Mouse (Mus musculus): ENCODE measurements at regions not wholly inside any gene's neighbourhood (a gene's known extent, or its start where the extent isn't known, plus 50 kb on each side); places are given as distances from the start of the nearest gene placed in this dataset.

DNA sequence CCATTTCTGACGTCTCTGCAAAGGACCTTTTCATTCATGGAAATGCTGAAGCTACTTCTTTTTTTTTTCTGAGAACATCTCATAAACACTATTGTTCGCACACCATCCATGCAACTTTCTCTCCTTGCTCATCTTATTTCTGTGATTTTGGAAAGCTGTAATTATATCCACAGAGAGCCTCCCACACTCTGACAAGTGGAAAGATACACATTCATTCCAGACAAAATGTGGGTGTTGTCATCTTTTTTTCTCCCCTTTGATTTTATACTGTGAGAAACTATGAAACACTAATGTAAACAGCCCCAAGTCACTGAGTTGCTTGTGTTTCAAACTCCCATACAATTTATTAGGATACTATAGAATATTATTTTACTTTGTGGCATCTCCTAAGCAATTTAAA lies 129.6 kb upstream of the Galnt5 start:
- H3K9ac ChIP-seq (replicated peaks; ENCODE audit: low read depth, low read length), result no peak overlapping the region
- ATAC-seq (ENCODE audit: insufficient read depth, low read depth) (no peak), DNase-seq (ENCODE audit: low spot score) (no peak)
- no peak overlapping the region for H3K4me3 ChIP-seq (ENCODE audit: low read depth, low read length)
- H3K4me2 ChIP-seq (ENCODE audit: low read depth, low read length), result no peak overlapping the region
- no peak for TF ChIP-seq EP300 (IDR thresholded peaks at IDR 0.05; ENCODE audit: low read depth)
- no peak for TF ChIP-seq CTCF (IDR thresholded peaks at IDR 0.05; ENCODE audit: low read depth)
- no peak overlapping the region for H3K27ac ChIP-seq (ENCODE audit: low read depth)
- H3K9me3 ChIP-seq (replicated peaks; ENCODE audit: control insufficient read depth, low read length), result no peaks in the 10 kb centered on the region
- no peaks in the 10 kb centered on the region for H3K4me1 ChIP-seq (ENCODE audit: control insufficient read depth, insufficient read depth)
- WGBS, result 75% methylated on average over 2 of the region's 2 CpGs
- H3K27me3 ChIP-seq (ENCODE audit: control insufficient read depth, insufficient read depth, low read length), result no peaks in the 10 kb centered on the region
- H3K36me3 ChIP-seq (replicated peaks; ENCODE audit: control insufficient read depth, insufficient read depth, low read length), result no peaks in the 10 kb centered on the region

DNA sequence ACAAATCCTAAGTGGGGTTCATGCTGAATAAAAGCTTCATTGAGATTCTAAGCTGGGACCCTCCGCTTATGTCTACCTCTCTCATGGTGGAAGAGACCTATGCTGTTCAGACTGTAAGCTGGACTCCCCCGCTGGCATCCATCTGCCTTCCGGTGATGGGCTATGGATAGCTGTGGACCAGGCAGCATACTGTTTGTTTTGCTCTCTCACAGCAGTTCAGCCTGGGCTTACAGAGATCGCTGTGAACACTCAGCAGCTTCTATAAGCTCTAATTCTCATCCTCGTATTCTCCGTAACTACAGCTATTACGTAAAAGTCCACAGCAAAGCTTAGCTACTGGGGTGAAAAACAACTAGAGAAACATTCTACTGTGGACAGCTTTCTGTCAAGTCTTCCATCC lies 97.5 kb upstream of the Galnt5 start:
- H3K36me3 ChIP-seq (replicated peaks; ENCODE audit: control insufficient read depth, insufficient read depth, low read length), result no peaks in the 10 kb centered on the region

DNA sequence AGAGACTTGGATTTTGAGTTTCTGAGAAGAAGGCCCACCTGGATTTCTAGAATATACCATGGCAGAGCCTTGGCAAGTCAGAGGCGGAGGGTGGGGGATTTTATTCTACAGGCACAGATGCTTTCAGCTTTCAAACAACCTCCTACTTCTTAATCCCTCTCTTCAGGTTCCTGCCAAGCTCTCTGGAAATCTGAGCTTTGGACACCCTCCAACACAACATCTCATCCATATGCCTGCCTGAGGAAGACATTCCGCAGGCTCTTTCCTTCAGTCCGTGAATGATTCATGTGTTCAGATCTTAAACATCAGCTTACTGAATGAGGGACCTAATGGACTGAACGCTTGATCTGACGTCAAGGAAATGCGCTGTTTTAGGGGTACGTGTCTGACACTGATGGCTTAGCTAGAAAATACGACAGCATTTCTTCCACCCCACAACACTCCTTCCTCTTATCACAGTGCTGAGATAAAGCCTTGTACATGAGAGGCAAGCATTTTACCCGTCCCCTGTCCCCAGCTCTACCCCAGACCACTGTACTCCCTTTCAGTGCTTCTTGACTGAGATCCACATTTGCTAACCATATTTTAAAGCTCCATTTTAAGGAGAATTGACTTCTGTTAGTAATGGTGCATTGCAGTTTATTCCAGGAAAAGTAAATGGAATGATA lies 97.0 kb upstream of the Galnt5 start:
- no peak overlapping the region for H3K4me2 ChIP-seq (ENCODE audit: low read depth, low read length)
- WGBS, result 31% methylated on average over 9 of the region's 9 CpGs

More for the DNA sequence above, 97.5 kb upstream of the Galnt5 start:
- no peak overlapping the region for H3K4me2 ChIP-seq (ENCODE audit: low read depth, low read length)
- TF ChIP-seq EP300 (IDR thresholded peaks at IDR 0.05; ENCODE audit: low read depth) (no peak), CTCF (IDR thresholded peaks at IDR 0.05; ENCODE audit: low read depth) (no peak)
- DNase-seq (ENCODE audit: low spot score) (no peak), ATAC-seq (ENCODE audit: insufficient read depth, low read depth) (no peak)
- H3K9ac ChIP-seq (replicated peaks; ENCODE audit: low read depth, low read length), result no peak overlapping the region
- no peaks in the 10 kb centered on the region for H3K9me3 ChIP-seq (replicated peaks; ENCODE audit: control insufficient read depth, low read length)
- H3K27ac ChIP-seq (ENCODE audit: low read depth), result no peak overlapping the region
- no peaks in the 10 kb centered on the region for H3K27me3 ChIP-seq (ENCODE audit: control insufficient read depth, insufficient read depth, low read length)
- H3K4me3 ChIP-seq (ENCODE audit: low read depth, low read length), result no peak overlapping the region
- WGBS, result 90% methylated on average over 7 of the region's 7 CpGs
- no peaks in the 10 kb centered on the region for H3K4me1 ChIP-seq (ENCODE audit: control insufficient read depth, insufficient read depth)

DNA sequence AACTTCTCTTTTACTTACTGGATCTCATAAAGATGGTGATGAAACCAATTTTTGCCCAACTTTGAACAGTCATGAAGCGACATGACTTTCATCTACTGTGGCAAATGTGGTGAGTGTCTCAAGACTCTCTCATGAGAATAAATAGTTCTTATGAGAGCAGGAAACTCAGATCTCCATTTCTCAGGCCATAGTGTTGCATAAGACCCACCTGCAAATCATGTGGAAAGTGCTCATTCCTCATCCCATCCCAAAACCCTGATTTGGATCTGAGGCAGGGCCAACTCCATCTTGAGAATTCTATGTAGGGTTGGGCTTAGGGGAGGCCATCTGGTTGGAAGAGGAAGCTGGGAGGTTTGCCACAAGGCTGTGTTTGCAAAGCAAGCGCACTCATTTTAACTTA lies 92.5 kb upstream of the Galnt5 start:
- TF ChIP-seq EP300 (IDR thresholded peaks at IDR 0.05; ENCODE audit: low read depth), result no peak
- TF ChIP-seq CTCF (IDR thresholded peaks at IDR 0.05; ENCODE audit: low read depth), result no peak
- H3K4me3 ChIP-seq (ENCODE audit: low read depth, low read length), result no peak overlapping the region
- H3K27ac ChIP-seq (ENCODE audit: low read depth), result no peak overlapping the region
- DNase-seq (ENCODE audit: low spot score) (no peak), ATAC-seq (ENCODE audit: insufficient read depth, low read depth) (no peak)
- H3K27me3 ChIP-seq (ENCODE audit: control insufficient read depth, insufficient read depth, low read length), result no peaks in the 10 kb centered on the region
- WGBS, result 94% methylated on average over 2 of the region's 2 CpGs
- H3K9me3 ChIP-seq (replicated peaks; ENCODE audit: control insufficient read depth, low read length), result no peaks in the 10 kb centered on the region
- H3K4me1 ChIP-seq (ENCODE audit: control insufficient read depth, insufficient read depth), result no peaks in the 10 kb centered on the region
- no peak overlapping the region for H3K4me2 ChIP-seq (ENCODE audit: low read depth, low read length)
- H3K9ac ChIP-seq (replicated peaks; ENCODE audit: low read depth, low read length), result no peak overlapping the region
- H3K36me3 ChIP-seq (replicated peaks; ENCODE audit: control insufficient read depth, insufficient read depth, low read length), result no peaks in the 10 kb centered on the region

More for the DNA sequence above, 97.0 kb upstream of the Galnt5 start:
- H3K9me3 ChIP-seq (replicated peaks; ENCODE audit: control insufficient read depth, low read length), result no peaks in the 10 kb centered on the region
- no peaks in the 10 kb centered on the region for H3K4me1 ChIP-seq (ENCODE audit: control insufficient read depth, insufficient read depth)
- no peaks in the 10 kb centered on the region for H3K27me3 ChIP-seq (ENCODE audit: control insufficient read depth, insufficient read depth, low read length)
- no peak overlapping the region for H3K4me3 ChIP-seq (ENCODE audit: low read depth, low read length)
- H3K27ac ChIP-seq (ENCODE audit: low read depth), result no peak overlapping the region
- DNase-seq (ENCODE audit: low spot score) (no peak), ATAC-seq (ENCODE audit: insufficient read depth, low read depth) (no peak)
- H3K36me3 ChIP-seq (replicated peaks; ENCODE audit: control insufficient read depth, insufficient read depth, low read length), result no peaks in the 10 kb centered on the region
- TF ChIP-seq EP300 (IDR thresholded peaks at IDR 0.05; ENCODE audit: low read depth) (no peak), CTCF (IDR thresholded peaks at IDR 0.05; ENCODE audit: low read depth) (no peak)
- H3K9ac ChIP-seq (replicated peaks; ENCODE audit: low read depth, low read length), result no peak overlapping the region

DNA sequence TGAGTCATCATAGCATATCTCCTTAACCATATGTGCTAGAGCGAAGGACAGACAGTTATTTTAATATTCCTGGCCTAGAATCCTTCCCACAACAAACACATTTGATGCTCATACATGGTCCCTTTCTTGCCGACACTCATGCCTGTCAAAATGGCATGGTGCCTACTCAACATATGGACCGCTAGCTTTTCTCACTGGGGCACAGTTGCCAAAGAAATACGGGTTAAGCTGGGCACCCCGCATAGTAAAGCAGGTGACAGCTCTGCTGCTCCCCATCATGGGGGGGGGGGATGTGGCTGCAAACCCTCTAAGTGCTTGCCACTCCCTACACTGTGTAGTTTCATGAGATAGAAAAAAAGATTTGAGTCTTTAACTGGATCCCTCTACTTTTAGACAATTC lies 90.7 kb upstream of the Galnt5 start:
- TF ChIP-seq EP300 (IDR thresholded peaks at IDR 0.05; ENCODE audit: low read depth), result no peak
- TF ChIP-seq CTCF (IDR thresholded peaks at IDR 0.05; ENCODE audit: low read depth), result no peak
- Histone ChIP-seq H3K9me3 (replicated peaks; ENCODE audit: control insufficient read depth, low read length) (no peaks in the 10 kb centered on the region), H3K36me3 (replicated peaks; ENCODE audit: control insufficient read depth, insufficient read depth, low read length) (no peaks in the 10 kb centered on the region), H3K9ac (replicated peaks; ENCODE audit: low read depth, low read length) (no peak overlapping the region), H3K27ac (ENCODE audit: low read depth) (no peak overlapping the region), H3K4me2 (ENCODE audit: low read depth, low read length) (no peak overlapping the region), H3K27me3 (ENCODE audit: control insufficient read depth, insufficient read depth, low read length) (no peaks in the 10 kb centered on the region), H3K4me1 (ENCODE audit: control insufficient read depth, insufficient read depth) (no peaks in the 10 kb centered on the region), H3K4me3 (ENCODE audit: low read depth, low read length) (no peak overlapping the region)
- no peak for ATAC-seq (ENCODE audit: insufficient read depth, low read depth)
- 69% methylated on average over 5 of the region's 5 CpGs for WGBS
- DNase-seq (ENCODE audit: low spot score), result no peak

DNA sequence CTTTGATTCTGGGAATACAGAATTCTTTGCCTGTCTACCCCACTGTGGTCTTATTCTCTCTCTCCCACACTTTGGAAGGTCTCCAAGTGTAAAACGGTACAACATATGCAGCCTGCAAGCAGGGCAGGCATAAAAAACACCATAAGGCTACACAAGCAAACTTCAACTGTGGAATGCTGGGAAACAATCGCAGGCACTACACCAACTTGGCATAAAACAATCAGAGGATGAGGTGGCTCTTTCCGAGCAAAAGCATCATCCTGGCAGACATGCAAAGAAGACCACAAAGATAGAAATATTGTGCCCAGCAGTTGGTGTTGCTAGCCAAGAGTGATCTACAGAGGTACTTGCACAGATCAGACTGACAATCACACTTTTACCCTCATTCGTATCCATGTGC lies 88.0 kb upstream of the Galnt5 start:
- Histone ChIP-seq H3K4me1 (ENCODE audit: control insufficient read depth, insufficient read depth) (no peaks in the 10 kb centered on the region), H3K36me3 (replicated peaks; ENCODE audit: control insufficient read depth, insufficient read depth, low read length) (no peaks in the 10 kb centered on the region), H3K9me3 (replicated peaks; ENCODE audit: control insufficient read depth, low read length) (no peaks in the 10 kb centered on the region), H3K27me3 (ENCODE audit: control insufficient read depth, insufficient read depth, low read length) (no peaks in the 10 kb centered on the region), H3K9ac (replicated peaks; ENCODE audit: low read depth, low read length) (no peak overlapping the region), H3K4me3 (ENCODE audit: low read depth, low read length) (no peak overlapping the region), H3K4me2 (ENCODE audit: low read depth, low read length) (no peak overlapping the region), H3K27ac (ENCODE audit: low read depth) (no peak overlapping the region)
- DNase-seq (ENCODE audit: low spot score), result no peak
- ATAC-seq (ENCODE audit: insufficient read depth, low read depth), result no peak
- TF ChIP-seq EP300 (IDR thresholded peaks at IDR 0.05; ENCODE audit: low read depth), result no peak
- TF ChIP-seq CTCF (IDR thresholded peaks at IDR 0.05; ENCODE audit: low read depth), result no peak
- 59% methylated on average over 4 of the region's 4 CpGs for WGBS

All from heart, postnatal 0 days (tissue).